Mouse (Mus musculus): Measurements from ENCODE around the gene Ccdc93. TPM values are rescaled to one million over a fixed set of nuclear protein-coding genes. Genes with fewer than 3 reads are reported as not detected.

Gene Ccdc93
- polyA plus RNA-seq, 1 experiment: 16.0 TPM

DNA sequence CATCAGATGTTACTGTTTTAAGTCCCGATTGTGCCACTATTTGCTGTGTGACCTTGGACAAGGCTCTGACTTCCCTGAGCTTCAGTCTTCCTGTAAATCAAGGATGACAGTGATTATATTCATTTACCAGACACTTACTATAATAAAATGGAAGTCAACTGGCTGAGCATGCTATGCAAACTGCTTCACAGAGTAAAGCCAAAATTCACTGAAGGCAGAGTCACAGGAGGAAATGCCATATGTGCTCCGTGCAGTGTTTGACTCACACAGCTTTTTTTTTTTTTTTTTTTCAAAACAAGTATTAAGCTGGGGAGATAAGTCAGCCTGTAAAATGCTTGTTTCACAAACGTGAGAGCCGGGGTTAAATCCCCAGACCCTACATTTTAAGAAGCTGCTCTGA lies 34.3 kb upstream of the Ccdc93 start:
- no peak overlapping the region for H3K4me3 ChIP-seq (ENCODE audit: insufficient read depth, low read length)
- TF ChIP-seq CTCF (IDR thresholded peaks at IDR 0.05; ENCODE audit: extremely low read depth, insufficient read depth, low read length) (no peak), POLR2A (IDR thresholded peaks at IDR 0.05; ENCODE audit: extremely low read depth, insufficient read depth, low read length) (no peak)
- H3K27ac ChIP-seq (ENCODE audit: insufficient read depth, low read length): no peak overlapping the region
- H3K4me1 ChIP-seq (ENCODE audit: control insufficient read depth, insufficient read depth, low read length): 0 out of 2 replicates have a peak, but pooled peaks cover 2% of the 10 kb centered on the region

DNA sequence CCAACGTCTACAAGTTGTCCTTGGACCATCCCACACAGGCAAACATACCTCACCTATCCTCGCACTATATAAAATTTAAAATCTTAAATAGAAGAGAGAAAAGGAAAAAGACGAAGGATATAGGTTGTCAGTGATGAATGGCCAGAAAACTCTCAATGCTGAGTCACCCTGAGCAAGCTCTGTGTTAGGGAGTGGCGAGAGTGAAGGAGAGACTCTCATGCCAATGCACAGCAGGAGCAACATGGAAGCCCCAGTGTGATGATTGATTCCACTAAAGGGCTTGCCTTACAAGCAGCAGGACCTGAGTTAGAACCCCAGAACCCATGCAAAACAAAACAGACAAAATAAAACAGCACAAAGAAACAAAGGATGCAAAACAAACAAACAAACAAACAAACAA lies 32.6 kb upstream of the Ccdc93 start:
- TF ChIP-seq CTCF (IDR thresholded peaks at IDR 0.05; ENCODE audit: extremely low read depth, insufficient read depth, low read length) (no peak), POLR2A (IDR thresholded peaks at IDR 0.05; ENCODE audit: extremely low read depth, insufficient read depth, low read length) (no peak)
- Histone ChIP-seq H3K4me1 (ENCODE audit: control insufficient read depth, insufficient read depth, low read length) (0 out of 2 replicates have a peak, but pooled peaks cover 2% of the 10 kb centered on the region), H3K27ac (ENCODE audit: insufficient read depth, low read length) (no peak overlapping the region), H3K4me3 (ENCODE audit: insufficient read depth, low read length) (no peak overlapping the region)

DNA sequence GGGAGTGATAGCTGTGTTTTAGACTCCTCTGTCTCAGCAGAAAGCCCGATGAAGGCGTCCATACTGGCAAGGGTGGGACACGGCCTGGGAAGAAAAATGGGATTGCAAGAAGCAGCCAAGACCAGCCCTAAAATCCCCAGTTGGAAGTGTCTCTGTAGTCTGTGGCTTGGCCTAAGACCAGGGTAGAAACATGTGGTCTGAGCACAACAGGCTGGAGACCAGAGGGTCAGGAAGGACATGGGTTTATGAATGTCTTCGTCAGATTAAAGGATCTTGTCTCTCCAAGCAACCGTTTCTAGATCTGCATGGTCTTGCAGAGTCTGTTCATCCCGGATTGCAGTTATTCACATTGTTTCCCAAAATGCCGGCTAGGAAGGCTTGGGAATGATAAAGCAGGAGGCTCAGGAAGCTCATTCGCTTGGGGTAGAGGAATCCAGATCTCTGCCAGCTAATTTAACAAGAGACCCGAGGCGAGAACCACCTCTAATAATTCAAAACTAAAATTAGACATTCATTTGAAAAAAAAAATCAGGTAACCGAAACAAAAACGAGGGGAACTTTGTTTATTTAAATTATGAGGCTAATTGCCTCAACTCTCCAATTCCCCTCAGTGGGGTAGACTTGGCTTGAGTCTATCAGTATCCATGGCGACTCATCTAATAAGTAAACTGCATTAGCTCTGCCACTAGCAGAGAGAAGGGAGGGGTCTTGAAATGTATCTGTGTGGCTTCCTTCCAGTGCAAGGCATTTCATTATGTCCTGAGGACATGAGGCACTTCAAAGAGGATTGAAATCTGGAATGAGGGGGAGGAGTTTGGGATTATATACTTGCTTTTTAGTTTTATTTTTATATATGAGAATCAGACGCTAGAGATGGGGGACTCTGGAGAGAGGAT lies 31.6 kb upstream of the Ccdc93 start:
- H3K4me3 ChIP-seq (ENCODE audit: insufficient read depth, low read length): no peak overlapping the region
- H3K4me1 ChIP-seq (ENCODE audit: control insufficient read depth, insufficient read depth, low read length): 0 out of 2 replicates have a peak, but pooled peaks cover 2% of the 10 kb centered on the region
- TF ChIP-seq CTCF (IDR thresholded peaks at IDR 0.05; ENCODE audit: extremely low read depth, insufficient read depth, low read length) (no peak), POLR2A (IDR thresholded peaks at IDR 0.05; ENCODE audit: extremely low read depth, insufficient read depth, low read length) (no peak)
- no peak overlapping the region for H3K27ac ChIP-seq (ENCODE audit: insufficient read depth, low read length)

DNA sequence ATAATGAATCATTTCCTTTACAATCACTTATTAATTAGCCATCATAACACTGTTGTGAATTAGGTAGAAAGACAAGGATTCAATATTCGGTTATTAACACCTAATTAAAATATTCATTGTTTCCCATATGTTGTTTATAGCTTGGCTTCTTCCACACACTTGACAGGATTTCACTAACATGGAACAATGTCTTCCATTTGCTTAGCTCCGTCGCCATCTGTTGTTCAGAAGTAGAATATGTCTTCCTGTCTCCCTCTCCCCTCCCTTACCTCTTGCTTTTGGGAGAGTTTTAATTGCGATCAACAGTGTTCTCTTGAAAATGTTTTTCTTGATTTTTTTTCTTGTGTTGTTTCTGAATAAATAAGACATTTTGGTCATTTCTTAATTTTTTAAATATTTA lies 30.6 kb upstream of the Ccdc93 start:
- H3K4me1 ChIP-seq (ENCODE audit: control insufficient read depth, insufficient read depth, low read length): 0 out of 2 replicates have a peak, but pooled peaks cover 2% of the 10 kb centered on the region
- TF ChIP-seq CTCF (IDR thresholded peaks at IDR 0.05; ENCODE audit: extremely low read depth, insufficient read depth, low read length) (peak; percentile 64), POLR2A (IDR thresholded peaks at IDR 0.05; ENCODE audit: extremely low read depth, insufficient read depth, low read length) (no peak)
- H3K4me3 ChIP-seq (ENCODE audit: insufficient read depth, low read length): no peak overlapping the region
- H3K27ac ChIP-seq (ENCODE audit: insufficient read depth, low read length): no peak overlapping the region

DNA sequence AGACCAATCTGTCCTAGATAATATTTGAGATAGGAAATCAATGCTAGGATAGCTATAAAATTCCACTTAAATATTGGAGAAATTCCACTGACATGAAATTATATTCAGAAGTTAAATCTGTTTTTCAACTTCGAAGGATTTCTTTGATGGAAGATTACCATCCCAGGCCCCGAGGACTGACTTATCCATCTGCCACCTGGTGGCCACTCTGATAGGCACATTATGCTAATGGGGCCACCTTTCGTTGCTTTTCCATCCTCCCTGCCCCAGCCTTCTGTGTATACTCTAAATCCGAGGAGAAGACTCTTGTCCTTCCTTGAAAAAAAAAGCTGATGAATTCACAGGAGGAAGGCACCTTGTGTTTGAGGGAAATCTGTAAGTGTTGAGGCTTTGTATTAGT lies 11.8 kb upstream of the Ccdc93 start:
- Histone ChIP-seq H3K27ac (ENCODE audit: insufficient read depth, low read length) (no peak overlapping the region), H3K4me3 (ENCODE audit: insufficient read depth, low read length) (no peak overlapping the region), H3K4me1 (ENCODE audit: control insufficient read depth, insufficient read depth, low read length) (no peaks in the 10 kb centered on the region)
- peak; percentile 59 for TF ChIP-seq CTCF (IDR thresholded peaks at IDR 0.05; ENCODE audit: extremely low read depth, insufficient read depth, low read length)
- no peak for TF ChIP-seq POLR2A (IDR thresholded peaks at IDR 0.05; ENCODE audit: extremely low read depth, insufficient read depth, low read length)

DNA sequence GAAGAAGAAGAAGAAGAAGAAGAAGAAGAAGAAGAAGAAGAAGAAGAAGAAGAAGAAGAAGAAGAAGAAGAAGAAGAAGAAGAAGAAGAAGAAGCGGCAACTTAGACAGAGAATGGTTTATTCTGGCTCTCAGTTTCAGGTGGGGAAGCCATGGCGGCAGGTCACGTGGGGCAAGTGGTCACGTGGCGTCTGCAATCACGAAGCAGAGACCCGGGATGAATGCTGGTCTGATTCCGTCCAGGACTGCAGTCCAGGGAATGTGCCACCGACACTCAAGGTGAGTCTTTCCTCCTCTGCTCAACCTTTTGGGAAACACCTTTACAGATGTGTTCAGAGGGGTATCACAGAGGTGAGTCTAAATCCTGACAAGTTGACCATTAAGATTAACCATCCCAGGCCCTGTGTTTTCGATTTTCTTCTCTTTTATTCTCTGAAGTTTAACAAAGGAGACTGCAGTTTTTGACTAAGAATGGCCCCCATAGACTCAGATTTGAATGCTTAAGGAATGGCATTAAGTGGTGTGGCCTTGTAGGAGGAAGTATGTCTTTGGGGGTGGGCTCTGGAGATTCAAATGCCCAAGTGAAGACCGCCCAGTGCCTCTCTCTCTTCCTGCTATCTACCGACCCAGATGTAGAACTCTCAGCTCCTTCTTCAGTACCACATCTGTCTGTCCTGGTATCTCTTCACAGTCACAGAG lies 11.1 kb upstream of the Ccdc93 start:
- TF ChIP-seq POLR2A (IDR thresholded peaks at IDR 0.05; ENCODE audit: extremely low read depth, insufficient read depth, low read length): no peak
- no peak for TF ChIP-seq CTCF (IDR thresholded peaks at IDR 0.05; ENCODE audit: extremely low read depth, insufficient read depth, low read length)
- H3K27ac ChIP-seq (ENCODE audit: insufficient read depth, low read length): no peak overlapping the region
- H3K4me1 ChIP-seq (ENCODE audit: control insufficient read depth, insufficient read depth, low read length): no peaks in the 10 kb centered on the region
- no peak overlapping the region for H3K4me3 ChIP-seq (ENCODE audit: insufficient read depth, low read length)

DNA sequence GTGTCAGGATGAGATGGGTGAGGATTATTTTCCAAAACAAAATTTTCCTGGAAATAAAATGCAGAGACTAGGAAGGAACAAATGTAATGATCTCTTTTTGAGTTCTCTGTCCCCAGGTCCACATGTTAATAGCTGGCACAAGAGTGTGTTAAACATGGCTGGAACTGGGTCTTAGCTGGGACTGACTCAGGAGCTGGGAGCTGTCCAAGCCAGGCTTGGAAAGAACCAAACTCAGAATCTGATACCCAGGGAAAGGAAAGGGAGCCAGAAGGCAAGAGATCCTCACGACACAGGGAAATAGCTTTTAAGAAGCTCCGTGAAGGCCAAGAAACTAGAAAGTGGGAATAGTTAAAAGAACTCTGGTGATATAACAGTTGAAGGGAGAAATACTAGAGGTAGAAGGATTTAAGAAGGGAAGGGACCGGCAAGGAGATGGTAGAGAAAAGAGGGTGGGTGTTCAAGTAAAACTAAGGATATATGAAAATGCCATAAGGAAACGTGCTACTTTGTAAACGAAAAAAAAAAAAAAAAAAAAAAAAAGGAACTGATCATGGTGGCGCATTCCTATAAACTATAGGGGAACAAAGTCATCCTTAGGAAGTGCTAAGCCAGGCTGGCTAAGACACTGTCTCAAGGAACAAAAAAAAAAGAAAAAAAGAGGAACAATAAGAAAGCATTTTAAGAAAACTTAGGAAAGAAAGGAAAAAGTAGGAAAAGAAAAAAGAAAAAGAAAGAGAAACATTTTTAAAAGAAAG lies 489 bp upstream of the Ccdc93 start:
- H3K4me3 ChIP-seq (ENCODE audit: insufficient read depth, low read length): peak overlapping the region; percentile 64; the same call in 1 of the 2 replicates
- TF ChIP-seq POLR2A (IDR thresholded peaks at IDR 0.05; ENCODE audit: extremely low read depth, insufficient read depth, low read length) (no peak), CTCF (IDR thresholded peaks at IDR 0.05; ENCODE audit: extremely low read depth, insufficient read depth, low read length) (no peak)

DNA sequence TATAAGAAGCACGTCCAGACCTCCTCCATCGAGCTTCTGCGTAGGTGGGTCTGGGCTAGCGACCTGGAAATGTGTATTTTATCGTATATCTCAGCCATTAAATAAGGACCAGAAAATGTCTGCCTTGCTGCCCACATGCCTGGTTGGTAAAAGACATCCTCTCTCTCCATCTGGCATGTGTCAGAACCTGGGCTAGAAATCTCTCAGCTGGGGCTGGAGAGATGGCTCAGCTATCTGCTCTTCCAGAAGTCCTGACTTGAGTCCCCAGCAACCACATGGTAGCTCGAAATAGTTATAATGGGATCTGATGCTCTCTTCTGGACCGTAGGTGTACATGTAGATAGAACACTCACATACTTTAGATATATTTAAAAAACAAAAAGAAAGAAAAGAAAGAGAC lies 5.1 kb downstream of the Ccdc93 start:
- Histone ChIP-seq H3K27ac (ENCODE audit: insufficient read depth, low read length) (no peak overlapping the region), H3K4me1 (ENCODE audit: control insufficient read depth, insufficient read depth, low read length) (peaks cover 5% of the 10 kb centered on the region), H3K4me3 (ENCODE audit: insufficient read depth, low read length) (no peak overlapping the region)
- TF ChIP-seq CTCF (IDR thresholded peaks at IDR 0.05; ENCODE audit: extremely low read depth, insufficient read depth, low read length) (no peak), POLR2A (IDR thresholded peaks at IDR 0.05; ENCODE audit: extremely low read depth, insufficient read depth, low read length) (no peak)

More for the DNA sequence above, 489 bp upstream of the Ccdc93 start:
- Histone ChIP-seq H3K27ac (ENCODE audit: insufficient read depth, low read length) (no peak overlapping the region), H3K4me1 (ENCODE audit: control insufficient read depth, insufficient read depth, low read length) (peaks cover 5% of the 10 kb centered on the region)

Measured in cortical plate, adult 2 months (tissue).